Mouse (Mus musculus) embryonic fibroblast, embryonic 13.5 days (primary cell): ENCODE results near the gene Cnot1.

ENCODE experiments used
- CTCF ChIP-seq: IDR thresholded peaks from 2 replicates; pipeline ENCODE4 v1.5.1; 2011; ENCODE audit warnings: mild to moderate bottlenecking, control low read depth, low read length, moderate library complexity, borderline replicate concordance; ENCODE audit not compliant: insufficient read depth
- POLR2A ChIP-seq: IDR thresholded peaks from 2 replicates; pipeline ENCODE4 v1.6.1; 2011; ENCODE audit warnings: low read depth, mild to moderate bottlenecking, control low read depth, low read length, moderate library complexity

- no peak for TF ChIP-seq CTCF
- no peak for TF ChIP-seq POLR2A
Measured at GRCm38 (mm10) chr8:95821266-95821665, 14.0 kb upstream of the Cnot1 start.
